Mouse (Mus musculus) urinary bladder, adult 2 months (tissue): ENCODE measurements around the gene Olfr1443. TPM values are rescaled to one million over a fixed set of nuclear protein-coding genes. Genes with fewer than 3 reads are reported as not detected.
"Not testable (repeated sequence)": the region's sequence is repeated elsewhere in the genome, so short reads cannot be mapped to it uniquely, and the experiment has no call there.

Experiments used
- DNase-seq: peaks from one replicate; pipeline ENCODE4 v3.0.0; 2022; ENCODE audit warnings: low spot score
- polyA plus RNA-seq: library from polyadenylated mRNA; depleted of rRNA; stranded (reverse); fragments of >200 nt; gene quantifications from 2 replicates; pipeline ENCODE4 v1.2.3, GENCODE M21; 2012; rRNA removed

Gene Olfr1443
- polyA plus RNA-seq: not detected in 2 replicates

DNA sequence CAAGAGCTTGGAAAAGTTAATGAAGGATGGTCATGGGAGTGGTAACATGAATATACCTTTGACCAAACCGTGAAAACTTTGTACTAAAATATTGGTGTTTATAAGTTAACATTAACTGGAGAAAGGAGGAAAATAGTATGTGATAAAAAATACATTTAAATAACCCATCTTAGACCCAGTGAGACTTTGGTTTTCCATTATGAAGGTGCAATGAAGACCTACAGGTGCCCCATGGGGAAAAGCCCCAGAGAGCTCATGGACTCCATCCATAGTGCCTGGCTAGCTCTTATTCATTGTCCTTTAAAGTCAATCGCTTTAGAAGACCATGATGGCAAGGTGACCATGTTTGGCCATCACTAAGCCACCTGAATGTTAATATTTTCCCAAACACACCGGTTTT, at the start of gene Olfr1443:
Olfr1443 (plus strand) TSS at position 301 of the 400 bp plus-strand sequence.
- DNase-seq: no peak

DNA sequence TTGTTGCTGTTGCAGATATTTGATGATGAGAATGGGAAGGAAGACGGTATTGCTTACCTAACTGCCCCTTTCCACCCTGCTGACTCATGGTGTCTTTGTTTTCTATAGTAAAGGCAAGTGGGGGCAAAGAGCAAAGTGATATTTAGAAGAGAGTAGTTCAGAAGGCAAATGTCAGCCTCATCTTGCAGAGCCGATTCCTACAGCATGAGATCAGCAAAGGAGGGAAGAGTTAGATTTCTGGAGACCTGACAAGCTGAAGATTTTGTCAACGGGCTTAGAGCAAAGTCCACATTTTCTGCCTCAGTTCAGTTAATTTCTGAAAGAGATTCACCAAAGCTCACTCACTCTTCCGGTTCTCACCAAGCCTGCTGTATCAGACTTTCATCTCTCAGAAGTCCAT, 44.7 kb upstream of the Olfr1443 start, which contains the start of gene Glyat:
Glyat (plus strand) TSS at position 133 of the 400 bp plus-strand sequence.
- no peak for DNase-seq

DNA sequence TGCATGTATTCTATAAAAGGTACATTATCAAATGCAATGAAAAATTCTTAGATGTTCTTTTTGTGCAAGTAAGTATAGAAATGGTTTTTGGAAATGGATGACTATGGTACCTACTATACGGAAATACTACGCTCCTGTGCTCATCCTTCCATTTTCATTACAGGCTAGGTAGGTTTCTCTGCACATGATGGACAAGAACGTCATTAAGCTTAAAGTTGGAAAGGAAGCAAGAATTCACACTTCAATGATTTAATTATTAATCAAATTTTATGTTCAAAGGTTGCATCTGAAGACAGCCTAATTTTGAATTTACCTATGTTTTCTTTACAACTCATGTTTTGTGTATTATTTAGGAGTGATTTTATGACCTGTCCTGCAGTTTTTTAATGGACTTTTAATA, 43.7 kb upstream of the Olfr1443 start:
- DNase-seq: no peak

DNA sequence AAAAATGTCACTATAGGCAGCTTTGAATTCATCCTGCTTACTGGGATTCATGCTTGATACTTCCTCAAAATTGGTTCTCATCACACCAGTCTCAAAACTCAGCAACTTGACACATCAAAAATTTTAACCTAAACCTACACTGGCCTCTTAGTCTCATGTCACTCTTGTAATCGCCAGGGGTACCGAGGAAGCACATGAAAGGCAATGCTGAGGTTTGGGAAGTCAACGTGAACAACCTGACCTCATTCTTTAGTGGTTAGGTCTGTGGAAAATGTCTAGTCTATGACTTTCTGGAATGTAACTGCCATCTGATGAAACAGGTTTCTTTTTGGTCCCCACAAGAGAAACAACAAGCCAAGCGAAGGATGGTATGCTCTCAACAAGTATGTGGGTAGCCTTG, 42.9 kb upstream of the Olfr1443 start:
- no peak for DNase-seq

DNA sequence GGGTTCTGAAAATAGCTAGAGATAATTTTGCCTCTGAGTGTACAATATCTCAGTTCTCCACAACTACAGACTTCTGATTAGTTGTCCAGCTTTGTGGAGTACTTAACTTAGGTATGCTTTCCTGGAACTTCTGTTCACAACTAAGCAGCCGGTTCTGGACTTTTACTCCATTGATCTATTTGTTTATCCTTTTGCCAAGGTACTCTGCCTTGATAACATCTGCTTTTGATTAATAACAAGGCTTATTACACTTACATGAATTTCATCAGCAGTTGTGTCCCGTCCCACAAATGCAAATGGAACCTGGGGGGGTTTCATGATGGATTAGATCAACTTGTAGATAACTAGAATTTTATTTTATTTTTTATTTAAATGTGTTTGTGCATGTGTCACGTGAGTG, 41.0 kb upstream of the Olfr1443 start:
- DNase-seq: no peak

DNA sequence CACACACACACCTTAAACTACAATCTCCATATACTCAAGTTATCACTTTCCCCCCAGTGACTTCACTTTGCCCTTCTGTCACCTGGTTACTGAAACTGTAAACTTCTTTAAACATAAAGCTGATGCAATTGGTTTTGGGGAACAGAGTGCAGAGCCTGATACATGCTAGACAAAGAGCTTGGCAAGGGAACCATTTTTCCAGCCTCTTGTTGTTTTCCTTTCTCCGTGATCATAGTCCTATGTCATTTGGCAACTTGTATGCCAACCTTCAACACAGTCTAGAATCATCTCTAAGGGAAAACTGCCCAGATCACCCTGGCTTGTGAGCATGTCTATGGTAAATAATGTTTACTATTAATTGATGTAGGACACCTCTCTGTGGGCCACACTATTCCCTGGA, 39.9 kb upstream of the Olfr1443 start:
- no peak for DNase-seq

DNA sequence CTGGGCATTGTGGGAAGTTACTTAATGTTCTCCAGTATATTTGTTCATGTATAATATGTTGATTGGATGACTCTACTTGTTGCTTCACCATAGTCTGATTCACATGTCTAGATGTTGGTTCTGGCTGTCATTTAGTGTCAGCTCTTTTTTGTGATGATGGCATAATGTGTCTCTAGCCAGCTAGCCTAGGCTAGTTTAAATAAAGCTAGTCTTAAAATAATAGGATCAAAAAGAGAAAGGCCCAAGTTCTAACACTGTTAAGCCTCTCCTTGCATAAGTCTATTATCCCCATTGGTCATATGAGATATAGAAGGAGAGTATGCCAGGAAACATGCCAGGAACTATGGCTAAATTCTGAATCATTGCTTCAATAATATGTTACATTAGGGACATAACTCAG, 28.4 kb upstream of the Olfr1443 start:
- no peak for DNase-seq

DNA sequence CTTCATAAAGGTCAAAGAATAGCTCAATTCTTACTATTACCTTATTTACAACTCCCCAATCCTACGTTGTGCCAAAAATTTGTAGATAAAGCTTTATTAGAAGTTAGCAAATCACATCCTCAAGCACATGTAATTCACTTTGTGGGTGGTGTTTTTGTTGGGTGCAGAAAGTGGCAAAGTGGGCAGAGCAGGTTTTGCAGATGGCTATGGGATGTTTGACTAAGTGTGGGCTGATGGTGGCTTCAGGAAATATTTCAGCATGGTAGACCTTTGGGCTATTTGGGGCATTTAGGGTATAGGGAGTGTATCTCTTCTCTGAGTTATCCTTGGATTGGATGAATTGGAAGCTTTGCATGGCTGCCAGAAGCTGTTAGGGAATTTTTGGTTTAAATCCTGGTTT, 11.8 kb upstream of the Olfr1443 start:
- no peak for DNase-seq

DNA sequence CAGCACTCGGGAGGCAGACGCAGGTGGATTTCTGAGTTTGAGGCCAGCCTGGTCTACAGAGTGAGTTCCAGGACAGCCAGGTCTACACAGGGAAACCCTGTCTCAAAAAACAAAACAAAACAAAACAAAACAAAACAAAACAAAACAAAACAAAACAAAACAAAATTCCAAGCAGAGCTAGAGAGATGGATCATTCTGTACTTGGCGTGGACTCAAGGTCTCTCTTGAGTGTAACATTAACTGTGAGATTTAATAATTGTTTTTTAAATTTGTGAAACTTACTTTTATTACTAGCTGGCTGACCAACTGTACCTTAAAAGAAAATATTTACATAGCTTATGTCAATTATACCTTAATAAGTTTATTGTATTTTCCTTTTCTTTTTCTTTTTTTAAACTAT, 9.3 kb upstream of the Olfr1443 start:
- not testable (repeated sequence) for DNase-seq

DNA sequence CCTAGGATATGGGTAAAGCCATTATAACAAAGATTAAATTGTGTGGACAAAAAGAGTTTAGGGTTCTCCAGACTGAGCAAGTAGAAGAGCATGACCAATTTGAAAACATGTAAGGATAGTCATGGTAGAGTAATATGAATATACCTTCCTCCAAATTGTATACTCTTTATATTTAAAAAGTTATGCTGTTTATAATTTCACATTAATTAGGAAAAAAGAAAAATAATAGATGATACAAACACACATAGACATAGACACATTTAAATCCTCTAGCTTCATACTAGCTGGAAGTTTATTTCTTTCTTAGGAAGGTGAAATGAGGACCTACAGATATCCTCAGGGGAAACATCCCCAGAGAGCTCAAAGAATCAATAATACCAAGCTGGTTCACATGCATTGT, 7.8 kb upstream of the Olfr1443 start, which contains the start of gene Olfr1442:
Olfr1442 (plus strand) TSS at position 301 of the 400 bp plus-strand sequence.
- no peak for DNase-seq

DNA sequence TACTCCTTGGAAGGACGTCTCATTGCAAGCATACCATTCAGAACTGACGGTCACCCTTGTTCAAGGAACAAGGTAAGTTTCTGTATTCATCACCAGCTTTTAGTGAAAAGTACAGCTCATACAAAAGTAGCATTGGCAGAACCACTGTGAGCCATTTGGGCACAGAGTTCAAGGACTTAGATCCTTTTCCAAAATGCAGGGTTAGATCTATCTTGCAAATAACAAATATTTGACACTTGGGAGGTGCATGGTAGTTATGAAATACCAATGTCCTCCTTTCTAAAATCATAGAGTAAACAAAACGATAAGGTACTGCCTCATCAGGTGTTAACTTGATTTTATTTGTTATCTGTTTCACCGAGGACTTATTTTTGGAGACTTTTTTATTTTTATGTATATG, 6.9 kb upstream of the Olfr1443 start:
- DNase-seq: no peak

DNA sequence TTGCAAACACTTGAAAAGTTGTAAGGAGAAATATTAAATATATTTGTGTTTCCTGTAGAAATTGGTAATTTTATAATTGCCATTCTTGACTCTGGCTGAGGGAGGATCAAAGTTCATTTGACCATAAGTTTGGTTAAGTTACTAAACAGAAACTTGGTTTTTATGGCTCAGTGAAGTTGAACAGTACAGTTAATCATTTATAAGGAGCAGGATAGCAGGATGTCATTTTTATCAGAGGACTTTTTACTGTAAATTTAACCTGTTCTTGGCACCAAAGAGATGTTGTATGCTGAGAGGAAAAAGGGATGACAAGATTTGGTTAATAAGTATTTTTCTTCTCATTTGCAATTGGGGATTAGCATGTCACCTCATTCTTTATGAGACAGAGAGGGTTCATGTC, 6.7 kb downstream of the Olfr1443 start:
- DNase-seq: no peak

DNA sequence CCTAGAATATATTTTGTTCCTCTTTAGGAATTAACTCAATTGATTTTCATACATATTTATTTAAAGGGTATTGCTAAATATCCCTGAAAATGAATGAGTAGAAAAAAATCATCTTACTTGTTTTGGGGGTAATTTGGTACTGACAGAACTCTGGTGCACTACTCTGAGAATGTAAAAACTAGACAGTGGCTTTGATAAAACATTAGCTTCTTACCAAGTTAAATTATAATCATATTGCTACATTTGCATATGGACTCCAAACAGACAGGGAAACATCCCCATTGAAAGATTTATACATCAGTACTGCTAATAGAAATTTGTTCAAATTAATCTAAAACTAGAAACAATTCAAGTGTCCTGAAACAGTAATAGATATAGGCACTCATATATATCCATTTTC, 7.3 kb downstream of the Olfr1443 start:
- no peak for DNase-seq

DNA sequence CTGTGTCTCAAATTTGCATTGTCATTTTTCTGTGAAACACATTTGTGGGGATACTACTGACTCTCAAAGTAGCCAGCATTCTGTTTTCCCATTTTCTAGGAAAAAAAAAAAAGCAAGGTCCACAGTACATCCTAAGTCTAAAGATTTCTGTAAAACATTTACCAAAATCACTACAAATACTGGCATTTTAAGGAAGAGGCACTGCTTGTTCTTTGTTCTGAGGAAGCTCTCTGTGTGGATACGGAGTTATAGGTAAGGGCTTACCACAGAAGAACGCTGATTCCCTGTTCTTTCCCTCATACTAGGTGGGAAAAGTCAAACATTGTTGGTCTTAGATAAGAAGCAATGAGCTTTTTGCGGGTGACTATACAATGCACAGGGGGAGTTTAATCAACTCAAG, 17.7 kb downstream of the Olfr1443 start, which contains the start of gene Keg1:
Keg1 (plus strand) TSS at position 197 of the 400 bp plus-strand sequence.
- DNase-seq: no peak

DNA sequence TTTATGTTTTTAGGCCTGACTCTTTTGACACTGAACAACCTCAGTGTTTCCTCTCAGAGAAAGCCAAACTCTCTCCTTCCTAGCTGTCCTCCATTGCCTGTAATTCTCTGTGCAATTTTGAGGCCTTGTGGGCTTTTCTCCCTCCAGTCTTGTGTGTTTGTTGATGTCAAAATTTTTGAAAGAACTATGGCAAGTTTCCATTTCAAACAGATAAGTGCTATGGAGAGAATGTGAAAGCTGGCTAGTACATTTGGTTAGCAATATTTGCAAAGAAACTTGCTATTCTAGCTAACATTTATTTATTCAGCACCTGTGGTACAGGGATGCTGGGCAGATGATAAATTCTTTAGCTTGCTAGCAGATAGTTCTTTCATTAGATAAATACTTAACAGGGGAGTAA, 18.3 kb downstream of the Olfr1443 start:
- no peak for DNase-seq

DNA sequence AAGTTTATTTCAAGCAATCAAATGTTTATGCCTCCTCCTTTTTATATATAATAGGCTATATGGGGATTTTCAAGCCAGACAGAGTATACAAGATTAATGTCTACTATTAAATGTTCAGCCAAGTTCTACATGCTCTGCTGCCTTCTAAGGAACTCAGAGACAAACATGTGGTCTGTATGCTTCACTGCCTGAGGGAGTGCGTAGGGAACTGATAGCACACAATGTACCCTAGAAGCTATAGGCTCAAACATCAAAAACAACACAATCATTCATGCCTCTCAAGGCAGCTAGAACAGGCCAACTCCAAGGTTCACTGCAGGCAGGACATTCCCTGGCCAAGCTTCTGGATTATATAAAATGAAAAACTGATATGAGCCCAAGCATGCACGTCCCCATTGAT, 30.5 kb downstream of the Olfr1443 start:
- DNase-seq: no peak

DNA sequence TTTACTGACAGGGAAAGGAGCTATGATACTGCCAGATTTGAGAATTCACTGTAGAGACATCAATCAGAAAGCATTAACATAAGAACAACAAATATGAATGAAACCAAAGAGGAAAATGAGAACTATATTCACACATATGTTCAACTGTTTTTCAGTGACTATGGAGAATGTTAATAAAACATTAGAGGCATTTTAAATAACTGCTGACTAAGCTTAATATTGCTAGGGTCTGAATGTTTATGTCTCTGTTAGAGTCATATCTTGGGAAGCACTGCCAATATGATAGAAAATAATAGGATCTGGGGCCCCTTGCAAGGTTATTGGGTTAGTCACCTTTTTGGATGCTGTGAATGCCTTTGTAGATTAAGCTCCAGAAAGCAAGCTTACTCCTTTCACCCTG, 31.1 kb downstream of the Olfr1443 start:
- DNase-seq: no peak

DNA sequence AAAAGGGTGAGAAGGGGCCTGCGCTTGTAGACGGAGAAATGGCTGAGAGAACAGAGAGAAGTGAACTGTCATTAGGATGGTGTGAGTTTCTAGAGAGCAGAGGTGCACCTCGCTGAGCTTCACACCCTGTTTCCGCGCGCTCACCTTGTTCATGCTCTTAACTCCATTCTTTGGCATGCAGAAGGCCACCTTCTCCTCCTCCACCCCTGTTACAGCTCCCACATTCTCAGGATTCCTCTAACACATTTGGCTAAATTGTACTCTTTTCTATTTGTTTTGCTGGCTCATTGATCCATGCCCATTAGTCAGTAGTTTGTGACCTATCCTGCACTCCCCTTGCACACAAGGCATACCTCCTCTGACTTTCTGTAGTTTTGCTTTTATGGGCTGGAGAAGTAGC, 41.3 kb downstream of the Olfr1443 start:
- DNase-seq: no peak

DNA sequence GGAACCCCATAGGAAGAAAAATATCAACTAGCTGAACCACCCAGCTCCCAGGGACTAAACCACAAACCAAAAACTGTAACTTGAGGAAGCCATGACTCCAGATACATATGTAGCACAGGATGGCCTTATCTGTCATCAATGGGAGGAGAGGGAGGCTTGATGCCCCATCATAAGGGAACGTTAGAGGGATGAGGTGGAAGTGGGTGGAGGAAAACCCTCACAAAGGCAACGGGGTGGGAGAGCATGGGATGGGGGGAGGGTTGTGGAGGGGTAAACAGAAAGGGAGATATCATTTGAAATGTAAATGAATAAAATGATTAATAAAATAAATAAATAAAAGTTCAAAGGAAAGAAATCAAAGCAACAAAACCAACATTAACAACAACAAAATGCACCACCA, 42.6 kb downstream of the Olfr1443 start:
- no peak for DNase-seq

DNA sequence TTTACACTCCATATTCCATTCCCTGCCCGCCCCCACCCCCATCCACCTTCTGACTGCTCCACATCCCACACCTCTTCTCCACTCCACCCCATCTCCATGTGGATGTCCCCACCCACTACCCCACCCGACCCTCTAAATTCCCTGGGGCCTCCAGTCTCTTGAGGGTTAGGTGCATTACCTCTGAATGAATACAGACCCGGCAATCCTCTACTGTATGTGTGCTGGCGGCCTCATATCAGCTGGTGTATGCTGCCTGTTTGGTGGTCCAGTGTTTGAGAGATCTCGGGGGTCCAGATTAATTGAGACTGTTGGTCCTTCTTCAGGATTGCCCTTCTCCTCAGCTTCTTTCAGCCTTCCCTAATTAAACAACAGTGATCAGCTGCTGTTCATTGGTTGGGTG, 43.0 kb downstream of the Olfr1443 start:
- DNase-seq: not testable (repeated sequence)

DNA sequence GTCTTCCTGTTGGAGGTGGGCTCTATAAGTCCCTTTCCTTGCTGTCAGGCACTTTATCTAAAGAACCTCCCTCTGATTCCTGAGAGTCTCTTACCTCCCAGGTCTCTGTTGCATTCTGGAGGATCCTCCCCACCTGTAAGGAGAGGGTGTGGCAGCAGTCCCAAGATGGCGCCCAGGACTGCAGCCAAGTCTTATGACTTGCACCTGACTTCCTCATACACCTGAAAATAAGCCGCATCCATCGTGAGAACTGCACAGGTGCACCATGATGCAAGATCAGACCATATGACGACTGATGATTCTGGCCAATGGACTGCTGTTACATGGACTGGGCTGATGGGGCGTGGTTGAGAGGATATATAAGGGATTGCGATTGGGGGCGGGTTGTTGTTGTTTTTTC, 43.7 kb downstream of the Olfr1443 start:
- not testable (repeated sequence) for DNase-seq

DNA sequence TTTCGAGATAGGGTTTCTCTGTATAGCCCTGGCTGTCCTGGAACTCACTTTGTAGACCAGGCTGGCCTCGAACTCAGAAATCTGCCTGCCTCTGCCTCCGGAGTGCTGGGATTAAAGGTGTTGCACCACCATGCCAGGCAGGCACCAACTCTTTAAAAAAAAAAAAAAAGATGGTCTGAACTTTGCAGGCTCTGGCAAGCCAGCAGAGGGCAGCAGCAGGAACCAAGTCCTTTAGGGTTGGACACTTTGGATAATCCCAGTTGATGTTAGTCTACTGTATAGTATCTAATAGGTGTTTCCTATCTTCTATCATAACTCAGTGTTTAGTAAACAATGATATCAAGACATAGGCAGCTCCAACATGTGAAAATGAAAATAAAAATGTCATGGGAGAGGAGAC, 44.4 kb downstream of the Olfr1443 start:
- DNase-seq: no peak

DNA sequence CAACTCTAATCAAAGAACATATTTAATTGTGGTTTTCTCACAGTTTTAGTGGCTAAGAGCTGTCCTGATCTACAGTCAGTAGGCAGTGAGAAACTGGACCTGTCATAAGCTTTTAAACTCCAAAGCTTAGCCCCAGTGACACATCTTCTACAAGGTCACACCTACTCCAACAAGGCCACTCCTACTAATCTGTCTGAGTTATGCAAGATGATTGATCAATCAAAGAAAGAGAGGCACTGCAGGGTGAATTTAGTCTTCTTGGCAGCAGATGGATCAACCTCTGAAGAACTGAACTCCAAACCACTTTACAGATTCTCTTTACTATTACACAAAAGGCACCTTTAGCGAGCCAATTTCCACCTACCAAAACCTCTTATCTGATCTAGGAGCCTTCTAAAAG, 47.9 kb downstream of the Olfr1443 start:
- DNase-seq: no peak

DNA sequence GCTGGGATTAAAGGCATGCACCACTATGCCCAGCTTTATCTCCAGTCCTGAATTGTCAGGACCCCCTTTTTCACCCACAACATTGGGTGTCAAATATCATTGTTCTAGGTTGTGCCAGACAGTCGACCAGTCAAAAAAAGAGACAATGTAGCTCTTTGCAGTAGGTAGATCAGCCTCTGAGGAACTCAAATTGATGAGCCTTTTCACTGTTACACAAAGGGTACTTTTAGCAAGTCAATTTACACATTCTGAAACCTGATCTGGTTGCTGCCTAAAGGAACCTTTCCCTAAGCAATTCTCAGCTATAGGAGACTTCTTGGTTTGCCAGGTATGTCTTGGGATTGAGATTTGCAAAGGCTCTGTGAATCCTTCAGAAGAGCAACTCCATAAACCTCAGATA, 53.1 kb downstream of the Olfr1443 start:
- DNase-seq: no peak

DNA sequence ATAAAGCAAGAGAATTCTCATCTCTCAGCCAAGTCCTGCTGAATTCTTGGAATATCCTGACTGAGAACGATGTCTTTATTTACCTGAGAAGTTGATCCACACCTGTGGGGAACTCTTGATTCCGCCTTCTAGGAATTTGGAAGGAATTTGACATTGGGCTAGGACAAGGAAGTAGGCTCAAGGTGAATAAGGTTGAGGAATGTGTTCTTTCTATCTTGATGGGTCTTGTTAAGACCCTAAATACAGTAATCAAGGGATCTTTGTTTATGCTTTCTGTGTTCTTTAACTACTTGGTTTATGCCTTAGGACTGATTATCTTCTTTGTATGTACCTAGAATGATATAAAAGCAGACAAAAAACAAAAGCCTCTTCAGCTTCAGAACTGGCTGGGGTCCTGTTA, 54.0 kb downstream of the Olfr1443 start:
- DNase-seq: no peak
